Mouse (Mus musculus): ENCODE data around the gene Fbxo46.

- TF ChIP-seq CTCF (IDR thresholded peaks at IDR 0.05; ENCODE audit: low read depth, low read length) (no peak), POLR2A (IDR thresholded peaks at IDR 0.05; ENCODE audit: extremely low read depth, insufficient read depth, low read length) (no peak)
Measured at GRCm38 (mm10) chr7:19158601-19159000, 38.9 kb downstream of the Fbxo46 start.
